Mouse (Mus musculus): ENCODE measurements around the gene Ptprm. TPM values are rescaled to one million over a fixed set of nuclear protein-coding genes. Genes with fewer than 3 reads are reported as not detected.

Gene Ptprm
- polyA plus RNA-seq, 2 experiments: 15.8 to 21.8 TPM

DNA sequence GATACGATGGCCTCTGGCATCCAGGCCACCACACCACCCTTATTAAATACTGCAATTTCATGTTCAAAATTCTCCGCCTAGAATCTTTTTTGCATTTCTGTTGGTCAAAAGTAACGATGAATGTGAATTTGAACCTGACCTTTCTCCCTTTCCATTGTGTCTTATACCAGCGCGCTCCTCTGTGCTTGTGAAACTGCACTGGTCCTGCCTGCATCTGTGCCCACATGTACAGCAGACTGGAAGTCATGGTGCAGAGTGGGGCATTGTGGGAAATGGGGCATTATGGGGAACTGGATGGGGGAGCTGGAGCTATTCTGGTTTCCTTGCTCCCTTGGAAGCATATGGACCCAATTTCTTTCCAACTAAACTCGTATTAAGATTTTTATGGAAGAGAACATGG lies 462.3 kb downstream of the Ptprm start:
- Histone ChIP-seq H3K4me2 (replicated peaks; ENCODE audit: low read depth, low read length, severe bottlenecking) (no peak overlapping the region), H3K4me3 (replicated peaks; ENCODE audit: low read length) (no peak overlapping the region), H3K9me3 (ENCODE audit: control insufficient read depth, low read length) (no peaks in the 10 kb centered on the region), H3K9ac (ENCODE audit: low read depth, low read length, severe bottlenecking) (no peak overlapping the region), H3K27ac (replicated peaks; ENCODE audit: low read depth, low read length) (no peak overlapping the region), H3K27me3 (ENCODE audit: control insufficient read depth, insufficient read depth, low read length) (no peaks in the 10 kb centered on the region), H3K4me1 (ENCODE audit: control insufficient read depth, insufficient read depth, low read length) (0 out of 2 replicates have a peak, but pooled peaks cover 4% of the 10 kb centered on the region), H3K36me3 (ENCODE audit: control insufficient read depth, insufficient read depth, low read length) (no peaks in the 10 kb centered on the region; the same call in 1 of the 2 replicates)
- no peak for TF ChIP-seq POLR2A (IDR thresholded peaks at IDR 0.05; ENCODE audit: borderline replicate concordance, extremely low read depth, insufficient read depth, insufficient read length)
- ATAC-seq (ENCODE audit: low FRiP score, low read depth) (no peak), DNase-seq (ENCODE audit: low spot score) (no peak)
- WGBS: 73% methylated on average over 6 of the region's 6 CpGs

- 0 out of 2 replicates have a peak, but pooled peaks cover 4% of the 10 kb centered on the region for H3K4me1 ChIP-seq (ENCODE audit: control insufficient read depth, insufficient read depth, low read length)
- no peak overlapping the region for H3K9ac ChIP-seq (ENCODE audit: low read depth, low read length, severe bottlenecking)
- H3K36me3 ChIP-seq (ENCODE audit: control insufficient read depth, insufficient read depth, low read length): no peaks in the 10 kb centered on the region; the same call in 1 of the 2 replicates
- ATAC-seq (ENCODE audit: low FRiP score, low read depth) (no peak), DNase-seq (ENCODE audit: low spot score) (no peak)
- WGBS: 60% methylated on average over 13 of the region's 13 CpGs
- no peak overlapping the region for H3K4me2 ChIP-seq (replicated peaks; ENCODE audit: low read depth, low read length, severe bottlenecking)
- no peak overlapping the region for H3K27ac ChIP-seq (replicated peaks; ENCODE audit: low read depth, low read length)
- no peak overlapping the region for H3K4me3 ChIP-seq (replicated peaks; ENCODE audit: low read length)
- no peaks in the 10 kb centered on the region for H3K27me3 ChIP-seq (ENCODE audit: control insufficient read depth, insufficient read depth, low read length)
- H3K9me3 ChIP-seq (ENCODE audit: control insufficient read depth, low read length): no peaks in the 10 kb centered on the region
- no peak for TF ChIP-seq POLR2A (IDR thresholded peaks at IDR 0.05; ENCODE audit: borderline replicate concordance, extremely low read depth, insufficient read depth, insufficient read length)
Observed at GRCm38 (mm10) chr17:66891067-66891862, 463.0 kb downstream of the Ptprm start.

DNA sequence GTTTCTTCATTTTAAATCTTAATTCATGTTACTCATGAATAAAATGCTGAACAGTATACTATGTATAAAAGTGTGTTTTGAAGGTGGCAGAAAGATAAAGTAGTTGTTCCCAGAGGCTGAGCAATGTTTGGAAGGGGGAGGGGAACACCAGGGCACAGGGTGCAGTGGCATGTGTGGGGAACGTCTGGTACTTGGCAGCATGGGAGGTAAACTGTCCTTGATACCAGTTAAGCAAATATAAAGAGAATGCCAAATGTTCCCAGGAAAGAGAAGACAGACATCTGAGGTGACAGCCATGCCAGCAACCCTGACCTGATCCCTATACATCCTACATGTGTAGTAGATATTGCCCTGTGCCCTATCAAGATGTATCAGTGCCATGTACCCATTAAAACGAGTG lies 472.0 kb downstream of the Ptprm start:
- Histone ChIP-seq H3K36me3 (ENCODE audit: control insufficient read depth, insufficient read depth, low read length) (no peaks in the 10 kb centered on the region), H3K27ac (replicated peaks; ENCODE audit: low read depth, low read length) (no peak overlapping the region), H3K4me2 (replicated peaks; ENCODE audit: low read depth, low read length, severe bottlenecking) (no peak overlapping the region), H3K27me3 (ENCODE audit: control insufficient read depth, insufficient read depth, low read length) (no peaks in the 10 kb centered on the region), H3K9ac (ENCODE audit: low read depth, low read length, severe bottlenecking) (no peak overlapping the region), H3K4me1 (ENCODE audit: control insufficient read depth, insufficient read depth, low read length) (no peaks in the 10 kb centered on the region), H3K9me3 (ENCODE audit: control insufficient read depth, low read length) (no peaks in the 10 kb centered on the region), H3K4me3 (replicated peaks; ENCODE audit: low read length) (no peak overlapping the region)
- no peak for ATAC-seq (ENCODE audit: low FRiP score, low read depth)
- no peak for TF ChIP-seq POLR2A (IDR thresholded peaks at IDR 0.05; ENCODE audit: borderline replicate concordance, extremely low read depth, insufficient read depth, insufficient read length)
- DNase-seq (ENCODE audit: low spot score): no peak
- WGBS: 77% methylated on average over 2 of the region's 2 CpGs

- ATAC-seq (ENCODE audit: low FRiP score, low read depth) (no peak), DNase-seq (ENCODE audit: low spot score) (no peak)
- no peak overlapping the region for H3K27ac ChIP-seq (replicated peaks; ENCODE audit: low read depth, low read length)
- H3K9ac ChIP-seq (ENCODE audit: low read depth, low read length, severe bottlenecking): no peak overlapping the region
- H3K9me3 ChIP-seq (ENCODE audit: control insufficient read depth, low read length): no peaks in the 10 kb centered on the region
- no peak for TF ChIP-seq POLR2A (IDR thresholded peaks at IDR 0.05; ENCODE audit: borderline replicate concordance, extremely low read depth, insufficient read depth, insufficient read length)
- H3K36me3 ChIP-seq (ENCODE audit: control insufficient read depth, insufficient read depth, low read length): no peaks in the 10 kb centered on the region
- WGBS: 77% methylated on average over 9 of the region's 9 CpGs
- no peaks in the 10 kb centered on the region for H3K4me1 ChIP-seq (ENCODE audit: control insufficient read depth, insufficient read depth, low read length)
- no peaks in the 10 kb centered on the region for H3K27me3 ChIP-seq (ENCODE audit: control insufficient read depth, insufficient read depth, low read length)
- no peak overlapping the region for H3K4me3 ChIP-seq (replicated peaks; ENCODE audit: low read length)
- no peak overlapping the region for H3K4me2 ChIP-seq (replicated peaks; ENCODE audit: low read depth, low read length, severe bottlenecking)
Observed at GRCm38 (mm10) chr17:66880969-66881701, 473.1 kb downstream of the Ptprm start.

DNA sequence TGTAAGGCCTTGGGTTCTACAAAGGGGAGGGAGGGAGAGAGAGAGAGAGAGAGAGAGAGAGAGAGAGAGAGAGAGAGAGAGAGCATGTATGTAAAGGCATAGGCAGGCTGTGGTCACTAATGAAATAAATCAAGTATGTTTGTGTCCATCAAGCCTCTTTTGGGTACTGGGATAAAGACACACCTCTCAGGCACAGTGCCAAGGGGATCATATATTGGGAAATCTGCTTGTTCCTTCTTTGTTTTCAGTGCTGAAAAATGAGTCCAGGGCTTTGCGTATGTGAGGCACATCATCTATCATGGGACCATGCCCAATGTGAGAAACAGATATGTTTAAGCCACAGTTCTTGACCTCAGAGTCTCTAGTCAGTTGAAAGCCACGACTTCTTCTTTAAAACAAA lies 475.1 kb downstream of the Ptprm start:
- no peak overlapping the region for H3K4me2 ChIP-seq (replicated peaks; ENCODE audit: low read depth, low read length, severe bottlenecking)
- H3K27me3 ChIP-seq (ENCODE audit: control insufficient read depth, insufficient read depth, low read length): no peaks in the 10 kb centered on the region
- no peak for TF ChIP-seq POLR2A (IDR thresholded peaks at IDR 0.05; ENCODE audit: borderline replicate concordance, extremely low read depth, insufficient read depth, insufficient read length)
- DNase-seq (ENCODE audit: low spot score) (no peak), ATAC-seq (ENCODE audit: low FRiP score, low read depth) (no peak)
- no peak overlapping the region for H3K27ac ChIP-seq (replicated peaks; ENCODE audit: low read depth, low read length)
- no peaks in the 10 kb centered on the region for H3K9me3 ChIP-seq (ENCODE audit: control insufficient read depth, low read length)
- 83% methylated on average over 2 of the region's 2 CpGs for WGBS
- H3K4me1 ChIP-seq (ENCODE audit: control insufficient read depth, insufficient read depth, low read length): no peaks in the 10 kb centered on the region
- H3K36me3 ChIP-seq (ENCODE audit: control insufficient read depth, insufficient read depth, low read length): no peaks in the 10 kb centered on the region
- no peak overlapping the region for H3K4me3 ChIP-seq (replicated peaks; ENCODE audit: low read length)
- no peak overlapping the region for H3K9ac ChIP-seq (ENCODE audit: low read depth, low read length, severe bottlenecking)

Measured in limb, embryonic 14.5 days (tissue).